Mouse (Mus musculus) adrenal gland, postnatal 4 days (tissue): ENCODE data around the gene Il17ra. TPM values are rescaled to one million over a fixed set of nuclear protein-coding genes. Genes with fewer than 3 reads are reported as not detected.

Experiments
- DNase-seq, 2 experiments: peaks; one replicate each; pipeline ENCODE4 v3.0.0; 2021 to 2022; ENCODE audit warnings: low spot score in 2 of 2, mixed read lengths in 2 of 2
- long read RNA-seq, 2 experiments: library from polyadenylated mRNA; stranded (forward); transcript quantifications; one replicate each; pipeline ENCODE4 v2.0.0; 2021
- total RNA-seq, 2 experiments: library from RNA; stranded (reverse); gene quantifications; 2 replicates each; pipeline ENCODE4 v1.2.3; 2021

The Il17ra gene
- total RNA-seq: 10 to 100 TPM in 1 of 2 experiments, 1 to 10 TPM in 1; 9.9 to 14.4 TPM
- long read RNA-seq, experiment 1, partial matches to known transcripts: 0 of 4 reads
- long read RNA-seq, experiment 1, other reads (novel, unspliced or antisense): 4 of 4 reads
- long read RNA-seq, experiment 2, partial matches to known transcripts: 0 of 5 reads
- long read RNA-seq, experiment 2, other reads (novel, unspliced or antisense): 5 of 5 reads

DNA sequence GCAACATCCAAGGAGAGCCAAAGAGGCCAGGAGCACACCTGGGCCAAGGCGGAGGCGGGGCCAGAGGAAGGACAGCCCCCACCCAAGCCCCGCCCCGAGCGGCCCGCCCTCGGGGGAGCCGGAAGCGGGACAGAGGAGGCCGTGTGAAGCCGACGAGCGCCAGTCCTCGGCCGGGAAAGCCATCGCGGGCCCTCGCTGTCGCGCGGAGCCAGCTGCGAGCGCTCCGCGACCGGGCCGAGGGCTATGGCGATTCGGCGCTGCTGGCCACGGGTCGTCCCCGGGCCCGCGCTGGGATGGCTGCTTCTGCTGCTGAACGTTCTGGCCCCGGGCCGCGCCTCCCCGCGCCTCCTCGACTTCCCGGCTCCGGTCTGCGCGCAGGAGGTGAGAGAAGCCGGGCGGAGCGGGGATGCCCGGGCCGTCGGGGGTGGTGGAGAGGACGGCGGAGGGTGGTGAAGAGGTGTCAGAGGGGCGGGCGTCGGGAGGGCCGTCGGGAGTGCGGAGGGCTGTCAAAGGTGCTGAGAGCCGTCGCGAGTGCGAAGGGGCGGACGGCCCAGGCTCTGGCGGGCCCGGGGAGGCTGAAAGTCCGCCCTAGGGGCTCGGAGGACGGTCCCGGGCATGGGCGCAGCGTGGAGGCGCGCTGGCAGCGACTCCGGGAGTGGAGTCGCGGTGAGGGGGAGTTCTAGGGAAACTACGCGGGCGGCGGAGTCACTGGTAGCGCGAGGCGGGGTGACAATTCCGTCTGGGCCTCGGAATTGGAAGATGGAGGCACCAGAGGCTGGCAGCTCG is at the start of gene Il17ra:
TSS of gene Il17ra (plus strand) at position 162 of the 786 bp plus-strand sequence.
- DNase-seq: peak; percentile 39 to 55

DNA sequence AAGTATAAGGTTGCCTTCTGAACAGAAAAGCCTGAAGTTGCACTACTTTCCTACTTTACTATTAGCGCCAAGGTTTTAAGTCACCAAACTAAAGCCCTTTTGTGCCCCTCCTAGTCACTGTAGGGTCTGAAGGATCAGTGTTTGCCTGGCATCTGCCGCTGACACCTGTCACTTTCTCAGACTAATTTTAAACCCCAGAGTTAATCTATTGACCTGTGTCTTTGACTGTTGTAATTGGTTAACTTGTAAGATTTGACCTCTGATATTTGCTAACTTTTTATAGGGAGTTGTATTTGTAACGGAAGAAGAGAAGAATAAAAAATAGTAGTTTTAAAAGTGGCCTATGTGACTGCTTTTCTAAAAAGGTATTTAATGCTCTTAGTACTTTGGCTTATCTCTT is 24.9 kb upstream of the Il17ra start:
- DNase-seq: no peak

GRCm38 (mm10) chr6:120442171-120442749 is 20.8 kb upstream of the Il17ra start:
- no peak for DNase-seq

GRCm38 (mm10) chr6:120443363-120444355 is 19.4 kb upstream of the Il17ra start:
- no peak for DNase-seq

DNA sequence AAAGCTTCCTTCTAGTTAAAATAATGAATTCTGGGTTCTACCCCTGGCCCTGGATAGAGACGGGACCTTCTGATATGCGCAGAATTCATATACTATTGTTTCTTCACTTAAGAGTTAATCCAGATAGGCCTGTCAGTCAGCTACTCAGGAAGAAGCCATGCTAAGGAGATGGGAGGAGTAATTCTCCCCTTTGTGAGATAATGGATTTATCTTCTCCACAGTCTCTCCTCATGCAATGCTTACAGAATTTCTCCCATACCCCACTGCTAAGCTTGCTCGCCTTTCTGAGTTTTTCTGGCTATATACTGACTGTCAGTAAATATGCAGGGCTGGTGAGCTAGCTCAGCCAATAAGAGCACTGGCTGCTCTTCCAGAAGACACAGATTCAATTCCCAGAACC is 12.8 kb upstream of the Il17ra start:
- no peak for DNase-seq

DNA sequence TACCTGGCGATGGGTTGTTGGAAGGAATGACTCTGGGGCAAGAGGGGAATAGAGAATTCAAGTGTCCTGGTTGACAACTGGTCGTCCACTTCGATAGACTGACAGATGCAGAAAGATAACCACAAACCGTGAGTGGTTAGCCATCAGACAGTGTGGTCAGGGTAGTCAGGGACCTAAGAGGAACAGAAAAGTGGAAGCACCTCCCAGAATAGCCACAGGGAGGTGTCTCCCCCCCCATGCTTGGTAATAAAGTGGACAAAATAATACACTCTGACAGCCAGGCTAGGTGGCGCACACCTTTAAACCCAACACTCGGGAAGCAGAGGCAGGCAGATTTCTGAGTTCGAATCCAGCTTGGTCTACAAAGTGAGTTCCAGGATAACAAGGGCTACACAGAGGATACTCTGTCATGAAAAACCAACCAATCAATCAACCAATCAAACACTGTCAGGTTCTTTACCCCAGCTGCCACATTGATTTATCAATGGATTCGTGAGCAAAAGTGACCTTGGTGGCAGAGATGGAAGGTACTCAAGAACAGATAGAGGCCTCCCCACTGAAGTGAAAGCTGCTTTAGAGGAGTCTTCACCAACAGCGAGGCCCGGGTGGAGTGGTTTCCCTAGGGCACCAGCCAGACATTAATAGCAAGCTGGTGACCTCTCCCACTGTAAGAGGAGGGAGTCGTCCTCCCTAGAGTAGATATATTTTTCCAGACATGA is 10.5 kb upstream of the Il17ra start:
- no peak for DNase-seq

GRCm38 (mm10) chr6:120453103-120453445 is 10.0 kb upstream of the Il17ra start:
- DNase-seq: no peak

GRCm38 (mm10) chr6:120453556-120453955 is 9.5 kb upstream of the Il17ra start:
- DNase-seq: no peak

DNA sequence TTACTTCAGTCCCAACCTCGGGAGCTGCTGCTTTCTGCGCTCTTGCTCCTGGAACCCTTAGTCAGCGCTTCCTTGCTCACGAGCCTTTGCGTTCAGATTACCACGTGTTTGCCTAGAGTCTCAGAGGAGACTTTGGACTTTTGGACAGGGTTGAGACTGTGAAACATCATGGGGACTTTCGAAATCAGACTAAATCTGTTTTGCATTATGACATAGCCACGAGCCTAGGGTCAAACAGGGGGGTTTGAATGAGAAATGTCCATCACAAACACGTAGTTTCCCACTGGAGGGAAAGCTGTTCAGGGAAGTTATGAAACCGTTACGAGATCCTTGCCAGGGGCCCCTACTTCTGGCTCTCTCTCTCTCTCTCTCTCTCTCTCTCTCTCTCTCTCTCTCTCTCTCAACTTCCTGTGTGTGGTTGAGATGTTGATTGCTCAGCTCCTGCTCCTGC is 8.4 kb upstream of the Il17ra start:
- no peak for DNase-seq

GRCm38 (mm10) chr6:120457074-120457473 is 6.0 kb upstream of the Il17ra start:
- no peak for DNase-seq

GRCm38 (mm10) chr6:120457751-120458150 is 5.3 kb upstream of the Il17ra start:
- DNase-seq: no peak

GRCm38 (mm10) chr6:120461217-120461616 is 1.8 kb upstream of the Il17ra start:
- no peak for DNase-seq

DNA sequence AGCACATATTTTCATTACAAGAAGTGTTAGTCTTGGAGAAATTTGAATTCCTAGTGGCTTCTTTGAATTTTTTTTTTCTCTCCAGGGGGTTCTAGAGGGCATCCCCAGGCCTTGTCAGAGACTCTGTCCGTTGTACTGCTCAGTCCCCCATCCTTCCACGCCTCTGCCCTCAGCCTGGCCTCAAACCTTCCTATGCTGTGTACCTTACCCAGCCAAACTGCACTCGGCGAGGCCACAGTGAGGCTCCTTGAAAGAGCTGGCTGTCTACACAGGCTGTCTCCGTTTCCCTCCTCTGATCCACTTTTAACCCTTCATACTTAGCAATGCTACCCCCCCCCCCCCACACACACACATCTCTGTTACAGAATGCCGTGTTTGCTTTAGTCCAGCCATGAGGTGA is 796 bp upstream of the Il17ra start:
- no peak for DNase-seq

GRCm38 (mm10) chr6:120463884-120464283 is 837 bp downstream of the Il17ra start:
- no peak for DNase-seq

- DNase-seq: no peak
These were observed 1.4 kb downstream of the Il17ra start for GRCm38 (mm10) chr6:120464406-120464939.

DNA sequence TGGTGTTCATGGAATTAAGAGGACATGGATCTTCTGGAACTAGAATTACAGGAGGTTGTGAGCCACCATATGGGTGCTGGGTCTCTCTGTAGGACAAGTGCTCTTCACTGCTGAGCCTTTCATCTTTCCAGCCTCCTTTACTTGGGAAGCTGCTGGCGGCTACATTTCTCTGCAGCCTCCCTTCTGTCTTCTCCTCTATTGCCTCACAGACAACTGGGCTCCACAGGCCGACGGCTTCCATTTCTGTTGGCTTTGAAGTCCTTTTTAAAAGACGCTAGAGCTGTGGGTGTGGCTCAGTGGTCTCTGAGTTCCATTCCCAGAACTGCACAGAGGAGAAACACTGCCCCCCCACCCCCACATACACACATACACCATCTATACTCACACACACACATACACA is 2.3 kb downstream of the Il17ra start:
- no peak for DNase-seq

DNA sequence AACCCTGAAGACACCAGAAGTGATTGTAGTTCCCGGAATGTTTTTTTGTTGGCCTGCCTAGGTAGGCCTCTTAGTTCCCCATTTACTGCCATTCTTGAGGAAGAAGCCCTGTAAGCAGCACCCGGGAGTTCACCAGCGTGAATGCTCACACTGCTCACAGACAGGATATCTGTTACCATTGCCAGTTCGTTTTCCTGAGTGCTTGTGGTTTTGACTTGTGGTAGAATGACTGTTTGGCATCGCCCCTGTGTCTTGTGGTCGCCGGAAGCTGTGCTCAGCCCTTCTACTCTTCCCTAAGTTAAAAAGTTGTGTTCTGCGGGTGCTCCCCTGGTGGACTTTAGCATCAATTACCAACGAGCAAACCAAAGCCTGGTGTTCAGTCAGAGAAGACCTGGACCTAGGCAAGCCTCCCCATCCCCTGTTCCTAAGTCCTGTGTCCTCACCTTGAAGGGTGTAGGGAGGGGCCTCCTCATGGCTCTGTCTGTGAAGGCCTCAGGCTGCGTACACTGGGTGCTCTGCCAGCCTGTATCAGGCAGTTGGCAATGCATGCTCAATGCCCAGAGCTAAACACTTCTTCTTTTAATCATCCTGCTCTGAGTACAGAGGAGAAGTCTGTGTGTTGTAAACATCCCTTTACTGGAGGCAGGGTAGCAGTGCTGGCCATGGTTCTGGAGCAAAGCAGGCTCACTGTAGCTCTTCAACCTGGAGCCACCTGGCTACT is 3.7 kb downstream of the Il17ra start:
- DNase-seq: no peak

DNA sequence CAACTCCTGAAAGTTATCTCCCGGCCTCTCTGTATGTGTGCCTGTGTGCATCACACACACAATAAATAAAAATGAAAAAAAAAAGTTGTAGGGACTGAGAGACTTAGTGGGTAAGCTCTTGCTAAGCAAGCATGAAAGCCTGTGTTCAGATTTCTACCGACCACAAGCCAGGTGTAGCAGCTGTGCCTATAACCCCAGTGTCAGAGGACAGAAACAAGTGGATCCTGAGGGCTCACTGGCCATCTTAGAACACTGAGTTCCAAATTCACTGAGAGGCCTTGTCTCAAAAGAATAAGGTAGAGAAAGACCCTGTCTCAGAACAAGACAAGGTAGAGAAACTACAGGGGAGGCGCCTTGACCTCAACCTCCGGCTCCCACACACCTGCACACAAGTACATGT is 5.2 kb downstream of the Il17ra start:
- no peak for DNase-seq

DNA sequence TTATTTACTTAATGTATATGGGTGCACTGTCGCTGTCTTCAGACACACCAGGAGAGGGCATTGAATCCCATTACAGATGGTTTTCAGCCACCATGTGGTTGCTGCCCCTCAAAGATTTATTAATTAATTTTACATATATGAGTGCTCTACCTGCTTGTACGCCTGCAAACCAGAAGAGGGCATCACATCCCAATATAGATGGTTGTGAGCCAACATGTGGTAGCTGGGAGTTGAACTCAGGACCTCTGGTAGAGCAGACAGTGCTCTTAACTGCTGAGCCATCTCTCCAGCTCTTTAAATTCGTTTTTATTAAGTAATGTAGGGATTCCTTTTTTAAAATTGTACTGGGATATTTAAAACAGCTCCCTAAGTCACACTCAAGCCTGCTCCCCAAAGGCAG is 6.2 kb downstream of the Il17ra start:
- DNase-seq: no peak

DNA sequence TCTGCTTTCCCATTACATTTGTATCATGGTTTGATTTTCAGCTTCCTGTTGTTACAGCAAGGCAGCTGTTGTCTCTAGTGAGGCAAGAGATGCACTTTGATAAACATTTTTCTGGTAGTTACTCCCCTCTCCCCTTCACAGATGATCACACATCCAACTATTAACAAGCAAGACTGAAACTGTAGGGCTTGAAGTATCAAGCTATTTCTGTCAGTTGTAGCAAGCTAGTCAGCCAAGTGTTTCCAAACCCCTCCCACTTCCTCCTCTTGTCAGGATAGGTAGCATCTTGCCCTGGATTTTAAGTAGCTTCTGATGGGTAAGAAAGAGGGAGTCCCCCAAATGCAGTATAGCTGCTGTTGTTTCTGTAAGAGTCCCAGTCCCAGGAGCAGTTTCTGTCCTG is 6.7 kb downstream of the Il17ra start:
- DNase-seq: no peak
